Mouse (Mus musculus): ENCODE data around the gene B3gnt8. TPM values are rescaled to one million over a fixed set of nuclear protein-coding genes. Genes with fewer than 3 reads are reported as not detected.

B3gnt8 gene
- polyA plus RNA-seq, 1 experiment: 8.2 TPM

DNA sequence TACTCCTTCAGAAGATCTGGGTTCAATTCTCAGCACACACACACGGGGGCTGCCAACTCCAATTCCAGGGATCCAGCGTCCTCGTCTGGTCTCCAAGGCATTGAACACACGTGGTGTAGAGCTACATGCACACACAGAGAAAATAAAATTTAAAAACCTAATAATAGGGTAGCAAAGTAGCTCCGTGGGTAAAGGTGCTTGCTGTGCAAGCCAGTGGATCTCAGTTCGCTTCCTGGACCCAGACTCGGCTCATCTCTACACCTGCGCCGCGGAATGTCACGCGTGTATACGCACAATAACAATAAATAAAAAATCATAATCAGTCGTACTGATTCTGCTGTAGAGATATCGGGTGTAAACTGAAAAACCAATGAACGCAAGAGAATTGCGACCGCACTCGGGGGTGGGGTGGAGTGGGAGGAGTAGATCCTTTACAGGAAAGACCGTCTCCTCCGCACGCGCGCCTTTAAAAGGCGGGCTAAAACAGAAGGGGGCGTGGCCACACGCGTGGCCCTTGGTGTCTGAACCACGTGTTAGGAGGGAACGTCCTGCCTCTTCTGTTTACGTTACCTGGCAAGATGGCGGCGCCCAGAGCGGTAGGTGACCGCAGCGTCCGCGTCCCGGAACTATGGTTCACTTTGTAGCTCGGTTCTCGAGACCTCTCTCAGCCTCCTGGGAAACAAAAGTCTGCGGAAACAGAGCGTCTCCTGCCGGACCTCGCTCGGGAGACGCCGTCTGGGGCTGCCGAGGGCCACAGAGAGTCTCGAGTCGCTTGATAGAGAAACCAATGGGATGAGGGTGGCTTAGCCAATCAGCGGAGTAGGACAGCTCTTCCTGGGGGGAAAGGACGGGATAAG, 7.4 kb upstream of the B3gnt8 start, which contains the start of gene Dmac2:
Dmac2 (plus strand) TSS at position 550 of the 857 bp plus-strand sequence.
- H3K27ac ChIP-seq (ENCODE audit: insufficient read depth, low read depth, low read length): peak within 1 kb of the TSS; percentile 56
- peak within 1 kb of the TSS; percentile 83 for H3K4me3 ChIP-seq (ENCODE audit: low read depth, low read length)
- TF ChIP-seq POLR2A (IDR thresholded peaks at IDR 0.05; ENCODE audit: low read depth, low read length): peak; percentile 66; the same call in 1 of the 2 replicates
- no peak for TF ChIP-seq CTCF (IDR thresholded peaks at IDR 0.05; ENCODE audit: extremely low read depth, insufficient read length, insufficient replicate concordance, low read depth, low read length)
- peaks cover 23% of the 10 kb centered on the region for H3K4me1 ChIP-seq (ENCODE audit: control insufficient read depth, insufficient read depth, insufficient read length, low read length)
- no peaks in the 10 kb centered on the region for H3K27me3 ChIP-seq (ENCODE audit: control insufficient read depth, insufficient read depth, low read length)
- WGBS: 1% methylated on average over 53 of the region's 53 CpGs
- peaks cover 24% of the 10 kb centered on the region for H3K36me3 ChIP-seq (ENCODE audit: control insufficient read depth, insufficient read depth, low read length)

DNA sequence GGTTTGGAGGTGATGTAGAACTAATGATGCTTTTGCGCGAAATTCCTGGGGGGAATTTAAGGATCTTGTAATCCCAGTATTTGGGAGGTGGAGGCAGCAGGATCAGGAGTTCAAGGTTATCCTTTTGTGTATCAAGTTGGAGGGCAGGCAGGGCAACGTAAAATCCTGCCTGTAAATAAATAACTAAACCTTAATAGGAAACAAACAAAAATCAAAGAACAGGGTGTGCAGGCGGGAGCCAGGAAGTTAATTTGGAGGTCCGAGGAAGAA, 6.8 kb upstream of the B3gnt8 start:
- TF ChIP-seq CTCF (IDR thresholded peaks at IDR 0.05; ENCODE audit: extremely low read depth, insufficient read length, insufficient replicate concordance, low read depth, low read length) (no peak), POLR2A (IDR thresholded peaks at IDR 0.05; ENCODE audit: low read depth, low read length) (no peak)
- Histone ChIP-seq H3K4me3 (ENCODE audit: low read depth, low read length) (peak overlapping the region; percentile 83), H3K4me1 (ENCODE audit: control insufficient read depth, insufficient read depth, insufficient read length, low read length) (peaks cover 23% of the 10 kb centered on the region), H3K36me3 (ENCODE audit: control insufficient read depth, insufficient read depth, low read length) (peaks cover 30% of the 10 kb centered on the region), H3K27ac (ENCODE audit: insufficient read depth, low read depth, low read length) (peak overlapping the region; percentile 56; the same call in 1 of the 2 replicates), H3K27me3 (ENCODE audit: control insufficient read depth, insufficient read depth, low read length) (no peaks in the 10 kb centered on the region)
- 11% methylated on average over 5 of the region's 5 CpGs for WGBS

DNA sequence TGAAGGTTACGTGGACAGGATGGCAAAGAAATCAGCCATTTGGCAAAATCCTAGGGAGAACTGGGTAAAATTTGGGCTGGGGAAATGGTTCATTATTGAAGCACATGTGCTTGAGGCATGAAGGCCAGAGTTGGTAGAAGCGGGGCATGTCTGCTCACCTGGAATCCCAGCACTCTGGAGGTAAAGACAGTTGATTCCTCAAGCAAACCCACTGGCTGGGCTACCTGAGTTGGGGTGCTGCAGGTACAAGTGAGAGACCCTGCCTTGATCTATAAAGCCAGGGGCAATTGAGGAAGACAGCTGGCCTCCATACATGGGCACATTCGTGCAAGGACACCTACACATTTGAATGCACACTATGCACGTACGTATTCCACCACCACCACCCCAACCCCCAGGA, 6.4 kb upstream of the B3gnt8 start:
- Histone ChIP-seq H3K27me3 (ENCODE audit: control insufficient read depth, insufficient read depth, low read length) (no peaks in the 10 kb centered on the region), H3K4me3 (ENCODE audit: low read depth, low read length) (no peak overlapping the region), H3K27ac (ENCODE audit: insufficient read depth, low read depth, low read length) (no peak overlapping the region), H3K36me3 (ENCODE audit: control insufficient read depth, insufficient read depth, low read length) (peaks cover 35% of the 10 kb centered on the region), H3K4me1 (ENCODE audit: control insufficient read depth, insufficient read depth, insufficient read length, low read length) (peaks cover 23% of the 10 kb centered on the region)
- no peak for TF ChIP-seq CTCF (IDR thresholded peaks at IDR 0.05; ENCODE audit: extremely low read depth, insufficient read length, insufficient replicate concordance, low read depth, low read length)
- no peak for TF ChIP-seq POLR2A (IDR thresholded peaks at IDR 0.05; ENCODE audit: low read depth, low read length)
- WGBS: 94% methylated on average over 5 of the region's 5 CpGs

DNA sequence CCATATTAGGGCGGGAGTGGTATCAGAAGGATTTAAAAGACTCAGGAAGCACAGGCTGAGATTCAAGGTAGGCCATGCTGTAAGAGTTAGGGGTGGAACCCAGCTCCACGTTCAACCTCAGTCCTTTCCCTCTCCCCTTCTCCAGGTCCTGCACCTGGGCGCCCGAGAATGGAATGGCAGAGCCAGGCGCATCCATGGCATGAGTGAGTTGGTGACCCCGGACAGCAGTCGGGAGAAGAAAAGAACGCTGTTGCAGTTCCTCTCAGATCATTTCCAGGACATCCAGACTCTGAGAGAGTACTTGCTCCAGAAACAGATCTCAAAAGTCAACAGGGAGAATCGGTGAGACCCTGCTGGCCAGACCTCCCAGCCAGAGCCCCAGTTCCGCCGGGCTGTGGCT, 5.7 kb upstream of the B3gnt8 start:
- Histone ChIP-seq H3K27ac (ENCODE audit: insufficient read depth, low read depth, low read length) (no peak overlapping the region), H3K4me3 (ENCODE audit: low read depth, low read length) (no peak overlapping the region), H3K36me3 (ENCODE audit: control insufficient read depth, insufficient read depth, low read length) (peaks cover 40% of the 10 kb centered on the region), H3K4me1 (ENCODE audit: control insufficient read depth, insufficient read depth, insufficient read length, low read length) (peaks cover 23% of the 10 kb centered on the region), H3K27me3 (ENCODE audit: control insufficient read depth, insufficient read depth, low read length) (no peaks in the 10 kb centered on the region)
- TF ChIP-seq CTCF (IDR thresholded peaks at IDR 0.05; ENCODE audit: extremely low read depth, insufficient read length, insufficient replicate concordance, low read depth, low read length): no peak
- TF ChIP-seq POLR2A (IDR thresholded peaks at IDR 0.05; ENCODE audit: low read depth, low read length): no peak
- WGBS: 90% methylated on average over 11 of the region's 11 CpGs

GRCm38 (mm10) chr7:25623857-25624370, 2.5 kb upstream of the B3gnt8 start:
- Histone ChIP-seq H3K4me3 (ENCODE audit: low read depth, low read length) (no peak overlapping the region), H3K27me3 (ENCODE audit: control insufficient read depth, insufficient read depth, low read length) (no peaks in the 10 kb centered on the region), H3K36me3 (ENCODE audit: control insufficient read depth, insufficient read depth, low read length) (peaks cover 40% of the 10 kb centered on the region), H3K27ac (ENCODE audit: insufficient read depth, low read depth, low read length) (no peak overlapping the region), H3K4me1 (ENCODE audit: control insufficient read depth, insufficient read depth, insufficient read length, low read length) (peaks cover 15% of the 10 kb centered on the region)
- WGBS: 96% methylated on average over 11 of the region's 11 CpGs
- TF ChIP-seq POLR2A (IDR thresholded peaks at IDR 0.05; ENCODE audit: low read depth, low read length) (no peak), CTCF (IDR thresholded peaks at IDR 0.05; ENCODE audit: extremely low read depth, insufficient read length, insufficient replicate concordance, low read depth, low read length) (no peak)

- TF ChIP-seq POLR2A (IDR thresholded peaks at IDR 0.05; ENCODE audit: low read depth, low read length): no peak
- TF ChIP-seq CTCF (IDR thresholded peaks at IDR 0.05; ENCODE audit: extremely low read depth, insufficient read length, insufficient replicate concordance, low read depth, low read length): no peak
- WGBS: 81% methylated on average over 5 of the region's 5 CpGs
- no peak overlapping the region for H3K27ac ChIP-seq (ENCODE audit: insufficient read depth, low read depth, low read length)
Measured at GRCm38 (mm10) chr7:25624851-25625250, 1.6 kb upstream of the B3gnt8 start.

GRCm38 (mm10) chr7:25625594-25626250, 732 bp upstream of the B3gnt8 start:
- WGBS: 84% methylated on average over 10 of the region's 10 CpGs

More at GRCm38 (mm10) chr7:25624851-25625250, 1.6 kb upstream of the B3gnt8 start:
- peaks cover 42% of the 10 kb centered on the region for H3K36me3 ChIP-seq (ENCODE audit: control insufficient read depth, insufficient read depth, low read length)
- H3K4me1 ChIP-seq (ENCODE audit: control insufficient read depth, insufficient read depth, insufficient read length, low read length): peaks cover 15% of the 10 kb centered on the region
- no peak overlapping the region for H3K4me3 ChIP-seq (ENCODE audit: low read depth, low read length)
- no peaks in the 10 kb centered on the region for H3K27me3 ChIP-seq (ENCODE audit: control insufficient read depth, insufficient read depth, low read length)

More at GRCm38 (mm10) chr7:25625594-25626250, 732 bp upstream of the B3gnt8 start:
- TF ChIP-seq CTCF (IDR thresholded peaks at IDR 0.05; ENCODE audit: extremely low read depth, insufficient read length, insufficient replicate concordance, low read depth, low read length) (peak; percentile 39; the same call in 1 of the 2 replicates), POLR2A (IDR thresholded peaks at IDR 0.05; ENCODE audit: low read depth, low read length) (no peak)
- Histone ChIP-seq H3K4me1 (ENCODE audit: control insufficient read depth, insufficient read depth, insufficient read length, low read length) (peaks cover 12% of the 10 kb centered on the region), H3K27me3 (ENCODE audit: control insufficient read depth, insufficient read depth, low read length) (no peaks in the 10 kb centered on the region), H3K27ac (ENCODE audit: insufficient read depth, low read depth, low read length) (no peak overlapping the region), H3K4me3 (ENCODE audit: low read depth, low read length) (no peak overlapping the region), H3K36me3 (ENCODE audit: control insufficient read depth, insufficient read depth, low read length) (peaks cover 42% of the 10 kb centered on the region)

All from small intestine, adult 2 months (tissue).